Mouse (Mus musculus): ENCODE measurements around the gene Zfp428. TPM values are rescaled to one million over a fixed set of nuclear protein-coding genes. Genes with fewer than 3 reads are reported as not detected.
"Not testable (repeated sequence)": the region's sequence is repeated elsewhere in the genome, so short reads cannot be mapped to it uniquely, and the experiment has no call there.

Gene Zfp428
- polyA plus RNA-seq, 1 experiment from 2014 or later: 61.3 TPM

DNA sequence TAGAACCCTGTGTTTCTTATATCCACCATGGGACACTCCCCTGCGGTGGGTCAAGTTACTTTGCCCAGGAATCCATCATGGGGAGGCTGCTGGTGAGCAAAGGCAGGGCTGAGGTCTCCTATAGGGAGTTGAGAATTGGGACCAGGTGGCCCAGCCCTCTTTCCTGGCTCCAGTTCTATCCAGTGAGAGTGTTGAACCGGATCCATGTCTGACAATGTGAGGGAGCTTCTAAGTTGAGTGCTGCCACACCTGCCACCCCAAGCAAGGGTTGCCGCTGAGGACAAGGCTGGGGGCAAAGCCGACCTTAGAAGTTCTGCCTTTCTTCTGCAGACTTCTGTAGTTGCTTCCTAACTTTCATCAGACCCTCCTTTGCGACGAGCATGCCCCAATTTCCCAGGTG lies 23.5 kb upstream of the Zfp428 start:
- WGBS: 42% methylated on average over 6 of the region's 6 CpGs
- not testable (repeated sequence) for H3K4me3 ChIP-seq

GRCm38 (mm10) chr7:24485481-24485880 lies 21.3 kb upstream of the Zfp428 start:
- no peaks in the 10 kb centered on the region for H3K9me3 ChIP-seq
- H3K36me3 ChIP-seq: no peaks in the 10 kb centered on the region
- peaks cover 60% of the 10 kb centered on the region for H3K27me3 ChIP-seq (ENCODE audit: insufficient read depth, poor library complexity, severe bottlenecking)
- 69% methylated on average over 9 of the region's 9 CpGs for WGBS
- H3K27ac ChIP-seq: no peak overlapping the region
- H3K4me1 ChIP-seq: peaks cover 27% of the 10 kb centered on the region
- DNase-seq (ENCODE audit: low spot score): no peak
- H3K4me3 ChIP-seq: no peak overlapping the region

More for the DNA sequence above, 23.5 kb upstream of the Zfp428 start:
- H3K27ac ChIP-seq; DNase-seq (ENCODE audit: low spot score); H3K36me3 ChIP-seq; H3K9me3 ChIP-seq: not testable (repeated sequence)
- Histone ChIP-seq H3K27me3 (ENCODE audit: insufficient read depth, poor library complexity, severe bottlenecking) (peaks cover 82% of the 10 kb centered on the region), H3K4me1 (peaks cover 27% of the 10 kb centered on the region)

DNA sequence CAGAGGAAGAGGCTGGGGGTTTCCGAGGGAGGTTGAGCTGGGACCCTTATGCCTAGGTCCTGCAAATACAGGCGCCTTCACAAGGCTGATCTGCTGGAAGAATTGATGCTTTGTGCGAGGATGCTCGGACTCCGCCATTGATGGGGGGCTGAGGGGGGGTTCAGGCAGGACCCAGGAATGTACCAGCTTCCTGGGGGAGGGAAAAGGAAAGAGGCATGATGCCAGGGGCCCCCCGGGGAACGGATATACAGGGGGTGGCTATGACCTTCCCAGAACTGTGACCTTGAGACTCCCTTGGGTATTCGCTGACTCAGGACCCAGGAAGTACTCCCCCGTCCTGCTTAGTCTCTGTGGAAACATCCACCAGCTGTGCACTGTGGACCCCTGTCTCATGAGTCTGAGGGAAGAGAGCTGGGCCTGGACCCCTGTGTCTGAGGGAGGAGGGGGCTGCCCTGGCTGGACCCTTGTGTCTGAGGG lies 20.1 kb upstream of the Zfp428 start:
- Histone ChIP-seq H3K27ac (no peak overlapping the region), H3K4me1 (peaks cover 20% of the 10 kb centered on the region), H3K9me3 (no peaks in the 10 kb centered on the region), H3K36me3 (no peaks in the 10 kb centered on the region), H3K4me3 (no peak overlapping the region), H3K27me3 (ENCODE audit: insufficient read depth, poor library complexity, severe bottlenecking) (peaks cover 48% of the 10 kb centered on the region)
- no peak for DNase-seq (ENCODE audit: low spot score)
- WGBS: 60% methylated on average over 9 of the region's 9 CpGs

GRCm38 (mm10) chr7:24487403-24487802 lies 19.4 kb upstream of the Zfp428 start:
- Histone ChIP-seq H3K36me3 (no peaks in the 10 kb centered on the region), H3K9me3 (no peaks in the 10 kb centered on the region), H3K27me3 (ENCODE audit: insufficient read depth, poor library complexity, severe bottlenecking) (peaks cover 42% of the 10 kb centered on the region), H3K27ac (no peak overlapping the region), H3K4me3 (no peak overlapping the region), H3K4me1 (peaks cover 14% of the 10 kb centered on the region)
- WGBS: 39% methylated on average over 3 of the region's 3 CpGs
- DNase-seq (ENCODE audit: low spot score): no peak

GRCm38 (mm10) chr7:24488303-24488702 lies 18.5 kb upstream of the Zfp428 start:
- peaks cover 33% of the 10 kb centered on the region for H3K27me3 ChIP-seq (ENCODE audit: insufficient read depth, poor library complexity, severe bottlenecking)
- H3K9me3 ChIP-seq: no peaks in the 10 kb centered on the region
- WGBS: 78% methylated on average over 8 of the region's 8 CpGs
- peaks cover 7% of the 10 kb centered on the region for H3K4me1 ChIP-seq
- H3K27ac ChIP-seq: no peak overlapping the region
- H3K36me3 ChIP-seq: no peaks in the 10 kb centered on the region
- no peak overlapping the region for H3K4me3 ChIP-seq
- DNase-seq (ENCODE audit: low spot score): no peak

DNA sequence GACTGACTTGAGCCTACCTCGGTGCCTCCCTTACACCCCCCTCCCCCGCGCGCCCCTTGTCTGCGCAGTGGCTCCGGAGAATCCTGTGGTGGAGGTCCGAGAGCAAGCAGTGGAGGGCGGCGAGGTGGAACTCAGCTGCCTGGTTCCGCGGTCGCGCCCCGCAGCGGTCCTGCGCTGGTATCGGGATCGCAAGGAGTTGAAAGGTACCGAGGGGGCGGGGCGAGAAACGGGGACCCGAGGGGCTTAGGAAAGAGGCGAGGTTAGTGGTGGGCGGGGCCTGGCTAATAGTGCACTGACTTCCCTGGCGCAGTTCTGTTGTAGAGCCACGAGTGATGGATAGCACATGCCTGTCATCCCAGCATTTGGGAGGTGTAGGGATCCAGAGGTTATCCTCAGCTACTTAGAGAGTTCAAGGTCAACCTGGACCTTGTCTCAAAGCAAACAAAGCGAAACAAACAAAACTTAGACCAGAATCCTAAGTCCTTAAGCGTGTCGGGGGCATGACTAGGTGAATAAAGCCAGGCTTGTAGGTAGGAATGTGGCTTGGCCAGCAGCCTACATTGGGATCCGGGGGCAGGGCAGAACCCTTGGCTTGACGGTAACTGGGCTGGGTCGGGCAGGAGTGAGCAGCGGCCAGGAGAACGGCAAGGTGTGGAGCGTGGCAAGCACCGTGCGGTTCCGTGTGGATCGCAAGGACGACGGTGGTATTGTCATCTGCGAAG lies 6.8 kb upstream of the Zfp428 start:
- H3K4me1 ChIP-seq: peaks cover 29% of the 10 kb centered on the region
- H3K4me3 ChIP-seq: peak overlapping the region; percentile 55
- WGBS: 10% methylated on average over 43 of the region's 43 CpGs
- no peak for DNase-seq (ENCODE audit: low spot score)
- peaks cover 74% of the 10 kb centered on the region for H3K27me3 ChIP-seq (ENCODE audit: insufficient read depth, poor library complexity, severe bottlenecking)
- no peaks in the 10 kb centered on the region for H3K36me3 ChIP-seq
- H3K27ac ChIP-seq: no peak overlapping the region
- peaks cover 4% of the 10 kb centered on the region; the same call in 1 of the 2 replicates for H3K9me3 ChIP-seq

DNA sequence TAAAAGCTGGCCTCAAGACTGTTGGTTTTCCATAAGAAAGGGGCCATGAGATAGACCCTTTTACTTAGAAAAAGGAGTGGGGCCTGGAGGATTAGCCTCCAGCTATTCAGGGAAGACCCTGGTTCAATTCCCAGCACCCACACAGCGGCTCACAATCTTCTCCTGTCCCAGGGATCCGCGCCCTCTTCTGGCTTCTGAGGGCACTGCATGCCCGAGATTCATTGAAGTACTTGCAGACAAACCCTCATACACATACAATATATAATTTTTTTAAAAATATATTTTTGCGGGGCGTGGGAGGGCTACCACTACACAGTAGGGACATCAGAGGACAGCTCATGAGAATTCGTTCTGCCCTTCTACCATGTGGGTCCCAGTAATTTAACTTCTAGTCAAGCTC lies 5.9 kb upstream of the Zfp428 start:
- Histone ChIP-seq H3K4me3 (no peak overlapping the region), H3K27ac (no peak overlapping the region), H3K27me3 (ENCODE audit: insufficient read depth, poor library complexity, severe bottlenecking) (peaks cover 77% of the 10 kb centered on the region), H3K9me3 (peaks cover 4% of the 10 kb centered on the region; the same call in 1 of the 2 replicates), H3K4me1 (peaks cover 38% of the 10 kb centered on the region), H3K36me3 (no peaks in the 10 kb centered on the region)
- DNase-seq (ENCODE audit: low spot score): no peak
- 25% methylated on average over 7 of the region's 7 CpGs for WGBS

DNA sequence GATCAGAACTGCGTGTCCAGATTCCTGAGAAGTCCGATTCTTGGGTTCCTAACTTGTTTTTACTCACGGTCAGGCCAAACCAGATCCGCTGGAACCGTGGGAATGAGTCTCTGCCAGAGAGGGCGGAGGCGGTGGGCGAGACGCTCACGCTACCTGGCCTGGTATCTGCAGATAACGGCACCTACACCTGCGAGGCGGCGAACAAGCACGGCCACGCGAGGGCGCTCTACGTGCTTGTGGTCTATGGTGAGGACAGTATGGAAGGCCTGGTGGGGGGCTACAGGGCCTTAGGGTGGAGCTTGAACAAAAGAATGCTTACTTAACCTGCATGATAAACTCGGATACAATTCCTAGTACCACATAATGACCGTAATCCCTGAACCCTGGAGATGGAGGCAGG lies 5.3 kb upstream of the Zfp428 start:
- H3K36me3 ChIP-seq: no peaks in the 10 kb centered on the region
- no peak overlapping the region for H3K27ac ChIP-seq
- no peak overlapping the region for H3K4me3 ChIP-seq
- WGBS: 38% methylated on average over 21 of the region's 21 CpGs
- peaks cover 39% of the 10 kb centered on the region for H3K4me1 ChIP-seq
- peaks cover 4% of the 10 kb centered on the region; the same call in 1 of the 2 replicates for H3K9me3 ChIP-seq
- peaks cover 77% of the 10 kb centered on the region for H3K27me3 ChIP-seq (ENCODE audit: insufficient read depth, poor library complexity, severe bottlenecking)
- no peak for DNase-seq (ENCODE audit: low spot score)

GRCm38 (mm10) chr7:24504004-24504403 lies 2.8 kb upstream of the Zfp428 start:
- peaks cover 46% of the 10 kb centered on the region for H3K4me1 ChIP-seq
- 16% methylated on average over 10 of the region's 10 CpGs for WGBS
- H3K27me3 ChIP-seq (ENCODE audit: insufficient read depth, poor library complexity, severe bottlenecking): peaks cover 53% of the 10 kb centered on the region

GRCm38 (mm10) chr7:24504868-24505267 lies 1.9 kb upstream of the Zfp428 start:
- no peak overlapping the region for H3K27ac ChIP-seq
- no peak for DNase-seq (ENCODE audit: low spot score)
- no peaks in the 10 kb centered on the region for H3K36me3 ChIP-seq
- peaks cover 44% of the 10 kb centered on the region for H3K27me3 ChIP-seq (ENCODE audit: insufficient read depth, poor library complexity, severe bottlenecking)
- WGBS: 14% methylated on average over 4 of the region's 4 CpGs
- peaks cover 40% of the 10 kb centered on the region for H3K4me1 ChIP-seq
- H3K9me3 ChIP-seq: 0 out of 2 replicates have a peak, but pooled peaks cover 4% of the 10 kb centered on the region
- no peak overlapping the region for H3K4me3 ChIP-seq

More at GRCm38 (mm10) chr7:24504004-24504403, 2.8 kb upstream of the Zfp428 start:
- Histone ChIP-seq H3K9me3 (0 out of 2 replicates have a peak, but pooled peaks cover 4% of the 10 kb centered on the region), H3K4me3 (no peak overlapping the region), H3K36me3 (no peaks in the 10 kb centered on the region), H3K27ac (no peak overlapping the region)
- no peak for DNase-seq (ENCODE audit: low spot score)

DNA sequence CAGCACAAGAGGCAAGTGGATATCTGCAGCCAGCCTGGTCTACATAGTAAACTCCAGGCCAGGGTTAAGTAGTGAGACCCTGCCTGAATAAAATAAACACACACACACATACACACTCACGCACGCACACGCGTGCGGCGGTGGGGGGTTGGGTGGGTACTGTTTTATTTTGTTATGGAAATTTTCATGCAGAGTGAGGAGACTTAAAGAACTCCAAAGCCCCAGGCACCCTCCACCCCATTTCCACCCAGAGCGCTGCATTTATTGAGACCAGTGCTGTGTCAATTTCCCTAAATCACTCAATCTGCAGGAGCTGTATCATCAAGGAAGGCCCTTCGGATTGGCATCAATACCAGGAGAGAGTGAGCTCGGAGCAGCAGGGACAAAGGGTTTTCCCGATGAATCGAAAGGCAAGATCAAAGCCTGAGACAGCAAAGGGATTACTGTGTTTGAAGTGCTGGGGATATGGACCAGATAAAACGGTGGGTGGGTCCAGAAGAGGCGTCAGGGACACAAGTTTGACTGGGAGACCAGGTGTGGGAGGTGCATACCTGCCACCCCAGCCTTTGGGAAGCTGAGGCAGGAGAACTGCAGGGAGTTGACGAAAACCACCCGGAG lies 1.2 kb upstream of the Zfp428 start:
- WGBS: 20% methylated on average over 15 of the region's 15 CpGs
- Histone ChIP-seq H3K27me3 (ENCODE audit: insufficient read depth, poor library complexity, severe bottlenecking) (peaks cover 37% of the 10 kb centered on the region), H3K4me3 (no peak overlapping the region), H3K4me1 (peaks cover 33% of the 10 kb centered on the region), H3K36me3 (no peaks in the 10 kb centered on the region), H3K27ac (no peak overlapping the region), H3K9me3 (0 out of 2 replicates have a peak, but pooled peaks cover 4% of the 10 kb centered on the region)
- no peak for DNase-seq (ENCODE audit: low spot score)

DNA sequence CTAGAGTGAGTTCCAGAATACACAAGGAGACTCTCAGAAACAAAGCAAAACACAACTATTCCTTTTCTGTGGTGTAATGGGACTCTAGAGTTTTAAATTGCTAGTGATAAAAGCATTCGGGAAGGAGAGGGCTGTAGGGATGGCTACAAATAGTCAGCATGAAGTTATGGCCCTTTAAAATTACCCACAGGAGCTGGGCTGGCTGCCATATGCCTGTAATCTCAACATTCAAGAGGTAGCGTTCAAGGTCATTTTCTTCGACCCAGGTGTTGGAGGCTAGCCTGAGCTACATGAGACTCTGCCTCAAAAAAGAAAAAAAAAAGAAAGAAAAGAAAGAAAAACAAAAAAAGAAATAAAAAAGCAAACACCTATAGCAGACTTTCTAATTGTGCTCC lies 744 bp upstream of the Zfp428 start:
- no peaks in the 10 kb centered on the region for H3K9me3 ChIP-seq
- DNase-seq (ENCODE audit: low spot score): no peak
- H3K4me3 ChIP-seq: peak overlapping the region; percentile 80
- H3K27ac ChIP-seq: 0 out of 2 replicates have a peak overlapping the region, but pooled peaks have one; percentile 97
- H3K4me1 ChIP-seq: peaks cover 32% of the 10 kb centered on the region
- peaks cover 2% of the 10 kb centered on the region; the same call in 1 of the 2 replicates for H3K36me3 ChIP-seq
- H3K27me3 ChIP-seq (ENCODE audit: insufficient read depth, poor library complexity, severe bottlenecking): peaks cover 32% of the 10 kb centered on the region
- 12% methylated on average over 3 of the region's 3 CpGs for WGBS

GRCm38 (mm10) chr7:24506476-24506837 lies 349 bp upstream of the Zfp428 start:
- H3K4me1 ChIP-seq: peaks cover 32% of the 10 kb centered on the region
- H3K4me3 ChIP-seq: peak overlapping the region; percentile 80
- H3K27ac ChIP-seq: peak overlapping the region; percentile 97
- WGBS: under 1% methylated on average over 12 of the region's 12 CpGs
- peaks cover 28% of the 10 kb centered on the region for H3K27me3 ChIP-seq (ENCODE audit: insufficient read depth, poor library complexity, severe bottlenecking)
- no peak for DNase-seq (ENCODE audit: low spot score)
- no peaks in the 10 kb centered on the region for H3K9me3 ChIP-seq
- peaks cover 6% of the 10 kb centered on the region; the same call in 1 of the 2 replicates for H3K36me3 ChIP-seq
